Mouse (Mus musculus) gastrocnemius, postnatal 10 days (tissue): ENCODE measurements around the gene Atat1. TPM values are rescaled to one million over a fixed set of nuclear protein-coding genes. Genes with fewer than 3 reads are reported as not detected.

ENCODE experiments used
- DNase-seq: peaks from one replicate; pipeline ENCODE4 v3.0.0; 2021; ENCODE audit warnings: mixed read lengths
- total RNA-seq, 2 experiments: library from RNA; stranded (reverse); gene quantifications; 2 replicates each; pipeline ENCODE4 v1.2.3; 2021

Gene Atat1
- total RNA-seq, 2 experiments from 2014 or later, result 6.4 to 9.8 TPM

DNA sequence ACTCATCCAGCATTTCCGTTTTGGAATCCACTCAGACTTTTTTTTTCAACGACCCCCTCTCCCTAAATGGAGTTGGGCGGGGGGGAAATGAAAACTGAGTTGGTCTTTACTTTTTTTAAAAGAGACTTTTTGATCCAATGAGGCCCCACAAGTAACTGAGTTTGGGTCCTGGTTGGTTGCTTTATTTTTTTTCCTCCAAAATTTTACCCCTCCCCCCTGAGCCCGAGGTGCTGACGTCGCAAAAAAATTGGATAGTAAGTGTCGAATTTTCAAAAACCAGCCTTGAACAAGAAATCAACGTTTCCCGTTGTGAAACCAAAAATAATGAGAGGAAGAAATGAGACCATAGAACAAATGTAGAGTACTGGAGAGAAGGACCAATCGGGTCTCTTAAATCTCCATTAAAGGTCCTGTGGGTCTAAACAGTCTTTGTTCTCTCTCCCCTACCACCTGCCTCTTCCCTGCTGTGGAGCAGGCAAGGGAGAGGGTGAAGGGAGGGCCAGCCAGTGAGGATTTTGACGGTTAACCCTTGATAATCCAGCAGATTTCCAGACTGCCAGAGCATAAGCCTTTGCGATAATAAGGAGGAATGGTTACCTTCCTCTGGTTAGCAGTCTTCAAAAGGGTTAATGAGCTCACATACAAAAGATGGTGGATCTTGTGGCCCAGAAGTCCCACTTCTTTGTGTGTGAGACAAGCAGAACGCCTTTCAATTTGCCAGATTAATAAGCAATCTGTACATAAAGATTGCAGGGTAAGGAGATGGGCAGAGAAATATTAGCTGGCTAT lies 7.8 kb upstream of the Atat1 start:
- no peak for DNase-seq

DNA sequence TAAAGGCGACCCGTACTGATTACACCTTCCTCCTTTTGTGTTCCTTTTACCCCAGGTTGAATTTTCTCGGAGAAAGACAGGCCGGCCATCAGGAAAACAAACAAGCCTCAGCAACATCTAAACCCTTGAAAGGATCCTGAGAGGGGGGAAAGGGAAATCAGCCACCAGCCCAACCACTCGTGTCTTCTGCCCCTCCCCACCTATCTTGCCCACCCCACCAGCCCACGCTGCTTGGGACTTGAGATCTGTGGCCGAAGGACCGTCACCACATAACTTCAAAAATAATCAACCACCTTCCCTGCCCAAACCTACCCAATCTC lies 7.2 kb upstream of the Atat1 start:
- DNase-seq, result no peak

GRCm38 (mm10) chr17:35916297-35917142 lies 6.6 kb upstream of the Atat1 start, which contains the start of the genes Mrps18b and Ppp1r10:
Mrps18b (minus strand) TSS chr17:35916389.
Ppp1r10 (plus strand) TSS chr17:35916434.
- DNase-seq, result peak; percentile 98

GRCm38 (mm10) chr17:35915538-35916296 lies 5.8 kb upstream of the Atat1 start:
- DNase-seq, result no peak

DNA sequence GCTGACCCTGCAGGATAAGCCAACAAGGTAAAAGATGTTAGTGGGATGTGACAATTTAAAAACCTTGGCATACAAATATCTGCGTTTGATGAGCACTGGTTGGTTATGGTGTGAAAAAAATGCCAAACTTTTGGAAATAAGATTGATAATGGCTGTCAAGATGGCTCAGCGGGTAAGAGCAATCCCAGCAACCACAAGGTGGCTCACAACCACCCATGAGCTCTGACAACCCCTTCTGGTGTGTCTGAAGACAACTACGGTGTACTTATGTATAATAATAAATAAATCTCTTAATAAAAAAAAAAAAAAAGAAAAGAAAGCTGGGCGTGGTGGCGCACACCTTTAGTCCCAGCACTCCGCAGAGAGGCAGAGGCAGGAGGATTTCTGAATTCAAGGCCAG lies 5.1 kb upstream of the Atat1 start:
- no peak for DNase-seq

GRCm38 (mm10) chr17:35909186-35909918 lies 523 bp downstream of the Atat1 start:
- DNase-seq, result peak; percentile 11

- DNase-seq, result no peak
Measured at GRCm38 (mm10) chr17:35907609-35908008, 2.3 kb downstream of the Atat1 start.

DNA sequence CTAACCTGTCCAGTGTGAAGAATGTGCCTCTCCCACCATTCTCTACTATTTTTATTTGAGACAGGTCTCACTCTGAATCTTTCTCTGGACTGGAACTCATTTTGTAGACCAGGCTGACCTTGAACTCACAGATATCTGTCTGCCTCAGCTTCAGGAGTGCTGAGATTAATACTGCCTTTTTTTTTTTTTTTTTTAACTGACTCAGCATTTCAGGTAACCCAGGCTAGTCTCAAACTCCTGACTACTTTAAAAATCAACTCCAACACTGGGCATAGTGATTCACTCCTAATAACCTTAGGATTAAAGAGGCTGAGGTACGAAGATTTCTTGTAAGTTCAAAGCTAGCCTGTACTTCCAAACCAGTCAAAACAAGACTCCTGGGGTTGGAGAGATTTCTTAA lies 4.3 kb downstream of the Atat1 start:
- no peak for DNase-seq

GRCm38 (mm10) chr17:35903992-35904355 lies 5.9 kb downstream of the Atat1 start:
- DNase-seq, result no peak

- no peak for DNase-seq
Measured at GRCm38 (mm10) chr17:35903343-35903991, 6.4 kb downstream of the Atat1 start.

DNA sequence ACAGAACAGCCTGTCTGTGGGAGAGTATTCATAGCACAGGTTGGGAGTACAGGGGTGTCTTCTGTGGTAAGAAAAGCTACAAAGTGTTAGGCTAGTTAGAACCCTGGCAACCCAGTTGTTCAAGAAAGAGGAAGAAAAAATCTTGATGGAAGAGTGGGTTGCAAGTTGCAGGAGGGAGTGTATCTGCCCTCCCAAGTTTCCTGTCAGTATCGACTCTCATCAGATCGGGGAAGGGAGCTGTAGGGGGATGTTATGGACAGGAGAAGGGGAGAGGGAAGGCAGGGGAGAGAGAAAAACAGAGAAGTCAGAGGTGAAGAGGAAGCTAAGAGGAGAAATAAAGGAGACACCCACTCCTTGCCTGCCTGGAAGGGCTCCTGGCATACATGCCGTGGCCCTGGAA lies 9.2 kb downstream of the Atat1 start:
- DNase-seq, result no peak

- DNase-seq, result no peak
Measured at GRCm38 (mm10) chr17:35897644-35898573, 12.0 kb downstream of the Atat1 start.

DNA sequence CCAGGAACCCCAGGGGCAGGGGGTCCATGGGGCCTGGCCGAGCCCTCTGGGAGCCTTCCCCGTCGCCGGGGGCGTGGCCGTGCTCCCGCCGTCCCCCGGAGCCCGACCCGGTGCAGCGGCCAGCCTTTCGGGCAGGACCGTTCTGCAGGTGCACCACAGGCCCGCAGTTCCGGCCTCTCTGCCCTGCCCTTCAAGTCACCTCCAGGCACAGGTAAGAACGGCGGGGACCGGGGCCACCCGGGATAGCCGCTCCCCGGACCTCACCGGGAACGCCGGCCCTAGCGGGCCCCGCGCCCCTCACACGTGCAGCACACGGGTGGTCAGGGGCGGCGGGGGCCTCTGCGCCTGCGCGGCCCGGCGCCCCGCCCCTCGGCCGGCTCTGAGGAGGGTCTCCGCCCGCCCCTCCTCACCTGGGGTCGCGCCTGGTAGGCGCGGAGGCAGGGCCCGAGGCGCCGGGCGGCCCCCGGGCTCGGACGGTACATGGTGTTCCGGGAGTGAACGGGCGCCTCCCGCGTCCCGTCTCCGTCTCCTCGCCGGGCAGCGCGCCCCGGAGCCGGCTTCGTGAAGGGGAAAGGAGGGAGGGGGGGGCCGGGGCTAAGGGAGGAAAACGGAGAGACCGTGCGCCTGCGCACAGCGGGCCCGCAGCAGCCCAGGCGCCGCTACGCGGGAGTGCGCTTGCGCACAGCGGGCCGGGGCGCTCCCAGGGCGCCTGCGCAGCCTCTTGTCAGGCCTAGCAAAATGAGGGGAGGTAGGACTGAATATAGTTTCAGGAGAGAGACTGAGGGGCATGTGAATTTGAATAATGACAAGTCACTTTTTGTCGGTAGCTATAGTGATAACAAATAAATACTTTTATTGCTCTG lies 12.9 kb downstream of the Atat1 start, which contains the start of gene 2310061I04Rik:
TSS of gene 2310061I04Rik (minus strand) at position 651 of the 863 bp plus-strand sequence.
- peak; percentile 94 for DNase-seq

DNA sequence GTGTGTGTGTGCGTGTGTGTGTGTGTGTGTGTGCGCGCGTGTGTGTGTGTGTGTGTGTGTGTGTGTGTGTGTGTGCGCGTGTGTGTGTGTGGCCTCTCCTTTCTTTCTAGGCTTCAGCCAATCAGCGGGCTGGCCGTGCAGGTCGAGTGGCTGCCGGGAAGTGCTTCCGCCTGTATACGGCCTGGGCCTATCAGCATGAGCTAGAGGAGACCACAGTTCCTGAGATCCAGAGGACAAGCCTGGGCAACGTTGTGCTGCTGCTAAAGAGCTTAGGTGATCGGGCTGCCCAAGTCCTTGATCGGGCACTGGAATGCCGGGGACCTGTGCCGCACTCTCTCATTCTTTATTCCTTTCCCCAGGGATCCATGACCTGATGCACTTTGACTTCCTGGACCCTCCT lies 22.1 kb downstream of the Atat1 start:
- DNase-seq, result no peak

- no peak for DNase-seq
Measured at GRCm38 (mm10) chr17:35883777-35884176, 26.1 kb downstream of the Atat1 start.

DNA sequence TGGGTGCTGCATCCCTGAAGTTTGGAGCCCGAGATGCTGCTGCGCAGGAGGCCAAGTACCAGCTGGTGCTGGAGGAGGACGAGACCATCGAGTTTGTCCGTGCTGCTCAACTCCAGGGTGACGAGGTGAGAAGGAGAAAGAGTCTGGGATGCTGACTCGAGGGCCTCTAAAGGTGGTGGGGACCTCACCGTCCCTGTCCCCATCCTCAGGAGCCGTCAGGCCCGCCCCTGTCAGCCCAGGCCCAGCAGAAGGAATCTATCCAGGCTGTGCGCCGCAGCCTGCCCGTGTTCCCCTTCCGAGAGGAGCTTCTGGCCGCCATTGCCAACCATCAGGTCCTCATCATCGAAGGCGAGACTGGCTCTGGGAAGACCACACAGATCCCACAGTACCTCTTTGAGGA lies 27.0 kb downstream of the Atat1 start:
- DNase-seq, result no peak

DNA sequence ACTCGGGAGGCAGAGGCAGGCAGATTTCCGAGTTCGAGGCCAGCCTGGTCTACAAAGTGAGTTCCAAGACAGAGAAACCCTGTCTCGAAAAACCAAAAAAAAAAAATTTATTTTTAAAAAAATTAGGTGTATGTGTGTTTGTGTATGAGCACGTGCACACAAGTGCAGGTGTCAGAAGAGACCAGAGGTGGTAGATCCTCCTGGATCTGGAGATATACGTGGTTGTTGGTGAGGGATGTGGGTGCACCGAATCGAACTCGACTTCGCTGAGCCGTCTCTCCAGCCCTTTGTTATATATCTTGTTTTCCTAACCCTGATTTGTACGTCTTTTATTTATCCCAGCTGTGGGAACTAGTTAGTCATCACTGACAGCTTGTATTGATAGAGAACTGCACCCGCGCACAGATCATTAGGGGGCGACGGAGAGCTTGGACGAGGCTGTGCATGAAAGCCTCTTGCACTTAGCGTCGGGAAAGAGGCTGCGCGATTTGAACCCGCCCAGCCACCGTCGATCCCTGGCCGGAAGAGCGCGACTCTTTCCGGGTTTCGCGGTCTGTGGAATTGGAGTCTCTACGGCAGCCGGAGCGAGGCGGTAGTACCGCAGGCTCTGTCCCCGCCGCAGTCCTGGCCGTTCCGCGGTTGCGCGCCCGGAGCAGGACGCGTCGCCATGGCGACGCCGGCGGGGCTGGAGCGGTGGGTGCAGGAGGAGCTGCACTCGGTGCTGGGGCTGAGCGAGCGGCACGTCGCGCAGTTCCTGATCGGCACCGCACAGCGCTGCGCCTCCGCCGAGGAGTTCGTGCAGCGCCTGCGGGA lies 30.4 kb downstream of the Atat1 start, which contains the start of gene Dhx16:
TSS of gene Dhx16 (plus strand) at position 575 of the 813 bp plus-strand sequence.
- peak; percentile 93 for DNase-seq

- no peak for DNase-seq
Measured at GRCm38 (mm10) chr17:35874721-35875120, 35.2 kb downstream of the Atat1 start.
